Mouse (Mus musculus): ENCODE results near the gene Mapre3. TPM values are rescaled to one million over a fixed set of nuclear protein-coding genes. Genes with fewer than 3 reads are reported as not detected.

Gene Mapre3
- polyA plus RNA-seq, 1 experiment from 2014 or later, result 22.7 TPM

DNA sequence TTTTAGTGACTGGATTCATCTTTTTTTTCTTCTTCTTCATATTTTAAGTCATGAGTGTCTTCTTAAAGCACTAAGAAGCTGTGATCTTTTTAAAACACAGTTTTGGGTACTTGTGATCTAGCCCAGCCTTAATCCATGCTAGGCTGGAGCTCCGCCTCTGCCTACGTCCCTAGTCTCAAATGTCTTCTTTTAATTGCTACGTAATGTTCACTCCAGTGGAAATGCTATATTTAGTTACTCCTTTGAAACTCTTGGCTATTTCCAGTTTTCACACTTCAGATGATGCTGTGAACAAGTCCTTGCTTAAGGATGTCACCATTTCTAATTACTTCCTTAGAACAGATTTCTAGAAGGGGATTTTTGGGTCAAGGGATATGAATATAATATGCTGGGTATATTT, 24.4 kb upstream of the Mapre3 start:
- Histone ChIP-seq H3K9ac (replicated peaks; ENCODE audit: low read length) (no peak overlapping the region), H3K4me2 (replicated peaks; ENCODE audit: low read depth, low read length) (no peak overlapping the region), H3K4me3 (ENCODE audit: low read length) (no peak overlapping the region), H3K27me3 (ENCODE audit: insufficient read depth, low read length) (no peaks in the 10 kb centered on the region), H3K36me3 (ENCODE audit: insufficient read depth, low read length) (no peaks in the 10 kb centered on the region), H3K9me3 (ENCODE audit: low read length) (no peaks in the 10 kb centered on the region), H3K4me1 (ENCODE audit: insufficient read depth, low read length) (no peaks in the 10 kb centered on the region), H3K27ac (ENCODE audit: low read length) (no peak overlapping the region)
- WGBS, result 65% methylated on average over 3 of the region's 3 CpGs
- no peak for ATAC-seq (ENCODE audit: low FRiP score, low TSS enrichment)

DNA sequence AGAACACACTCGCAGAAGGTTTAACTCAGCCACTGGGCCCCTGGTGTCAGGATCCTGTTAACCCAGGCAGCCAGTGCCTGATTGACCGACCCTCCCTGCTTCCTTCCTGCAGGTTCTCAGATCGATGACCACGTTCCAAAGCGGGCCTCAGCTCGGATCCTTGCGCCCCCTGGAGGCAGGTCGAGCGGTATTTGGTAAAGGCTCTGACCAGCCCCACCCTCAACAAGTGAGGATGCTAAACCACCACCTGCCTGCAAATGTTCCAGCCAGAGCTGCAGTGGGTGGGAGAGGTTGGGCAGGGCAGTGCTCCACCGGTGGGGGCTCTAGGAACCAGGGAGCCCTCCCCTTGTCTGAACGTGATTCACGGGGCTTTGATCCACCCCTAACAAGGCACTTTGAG, 18.3 kb upstream of the Mapre3 start:
- Histone ChIP-seq H3K4me2 (replicated peaks; ENCODE audit: low read depth, low read length) (no peak overlapping the region), H3K4me1 (ENCODE audit: insufficient read depth, low read length) (no peaks in the 10 kb centered on the region), H3K27me3 (ENCODE audit: insufficient read depth, low read length) (no peaks in the 10 kb centered on the region), H3K27ac (ENCODE audit: low read length) (no peak overlapping the region), H3K4me3 (ENCODE audit: low read length) (no peak overlapping the region), H3K9me3 (ENCODE audit: low read length) (no peaks in the 10 kb centered on the region), H3K9ac (replicated peaks; ENCODE audit: low read length) (no peak overlapping the region), H3K36me3 (ENCODE audit: insufficient read depth, low read length) (no peaks in the 10 kb centered on the region)
- 15% methylated on average over 12 of the region's 12 CpGs for WGBS
- ATAC-seq (ENCODE audit: low FRiP score, low TSS enrichment), result peak; percentile 50; the same call in 1 of the 2 replicates

GRCm38 (mm10) chr5:30797482-30797881, 17.0 kb upstream of the Mapre3 start:
- Histone ChIP-seq H3K4me3 (ENCODE audit: low read length) (no peak overlapping the region), H3K9ac (replicated peaks; ENCODE audit: low read length) (no peak overlapping the region), H3K9me3 (ENCODE audit: low read length) (no peaks in the 10 kb centered on the region), H3K27me3 (ENCODE audit: insufficient read depth, low read length) (no peaks in the 10 kb centered on the region), H3K4me2 (replicated peaks; ENCODE audit: low read depth, low read length) (no peak overlapping the region), H3K36me3 (ENCODE audit: insufficient read depth, low read length) (no peaks in the 10 kb centered on the region), H3K4me1 (ENCODE audit: insufficient read depth, low read length) (no peaks in the 10 kb centered on the region), H3K27ac (ENCODE audit: low read length) (no peak overlapping the region)
- no peak for ATAC-seq (ENCODE audit: low FRiP score, low TSS enrichment)
- 77% methylated on average over 7 of the region's 7 CpGs for WGBS

DNA sequence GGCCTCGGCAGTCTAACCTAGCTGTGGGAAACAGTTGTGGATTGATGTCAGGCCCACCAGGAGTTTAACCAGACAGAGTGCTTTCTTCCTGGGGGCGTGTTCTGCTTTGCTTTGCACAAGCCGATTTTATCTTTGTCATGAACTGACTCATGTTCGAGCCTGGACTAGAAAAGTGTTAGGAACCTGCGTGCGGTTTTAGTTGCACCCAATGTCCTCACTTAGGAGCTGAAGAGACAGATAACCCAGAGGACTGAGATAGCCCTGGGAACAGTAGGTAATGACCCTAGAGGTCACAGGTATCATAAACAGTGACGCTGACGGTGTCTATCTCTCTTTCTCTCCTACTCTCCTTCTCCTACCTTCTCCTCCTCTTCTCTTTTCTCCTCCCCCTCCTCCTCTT, 16.5 kb upstream of the Mapre3 start:
- H3K4me1 ChIP-seq (ENCODE audit: insufficient read depth, low read length), result no peaks in the 10 kb centered on the region
- H3K4me3 ChIP-seq (ENCODE audit: low read length), result no peak overlapping the region
- H3K9me3 ChIP-seq (ENCODE audit: low read length), result no peaks in the 10 kb centered on the region
- H3K27ac ChIP-seq (ENCODE audit: low read length), result no peak overlapping the region
- 80% methylated on average over 8 of the region's 8 CpGs for WGBS
- H3K36me3 ChIP-seq (ENCODE audit: insufficient read depth, low read length), result no peaks in the 10 kb centered on the region
- H3K9ac ChIP-seq (replicated peaks; ENCODE audit: low read length), result no peak overlapping the region
- no peak for ATAC-seq (ENCODE audit: low FRiP score, low TSS enrichment)
- no peak overlapping the region for H3K4me2 ChIP-seq (replicated peaks; ENCODE audit: low read depth, low read length)
- no peaks in the 10 kb centered on the region for H3K27me3 ChIP-seq (ENCODE audit: insufficient read depth, low read length)

GRCm38 (mm10) chr5:30798965-30799364, 15.5 kb upstream of the Mapre3 start:
- Histone ChIP-seq H3K4me2 (replicated peaks; ENCODE audit: low read depth, low read length) (no peak overlapping the region), H3K36me3 (ENCODE audit: insufficient read depth, low read length) (no peaks in the 10 kb centered on the region), H3K4me1 (ENCODE audit: insufficient read depth, low read length) (no peaks in the 10 kb centered on the region), H3K27ac (ENCODE audit: low read length) (no peak overlapping the region), H3K27me3 (ENCODE audit: insufficient read depth, low read length) (no peaks in the 10 kb centered on the region), H3K4me3 (ENCODE audit: low read length) (no peak overlapping the region), H3K9ac (replicated peaks; ENCODE audit: low read length) (no peak overlapping the region), H3K9me3 (ENCODE audit: low read length) (no peaks in the 10 kb centered on the region)
- no peak for ATAC-seq (ENCODE audit: low FRiP score, low TSS enrichment)
- WGBS, result 73% methylated on average over 6 of the region's 6 CpGs

GRCm38 (mm10) chr5:30802724-30803467, 11.5 kb upstream of the Mapre3 start:
- Histone ChIP-seq H3K27ac (ENCODE audit: low read length) (no peak overlapping the region), H3K4me3 (ENCODE audit: low read length) (no peak overlapping the region), H3K9me3 (ENCODE audit: low read length) (no peaks in the 10 kb centered on the region), H3K27me3 (ENCODE audit: insufficient read depth, low read length) (no peaks in the 10 kb centered on the region), H3K9ac (replicated peaks; ENCODE audit: low read length) (no peak overlapping the region), H3K36me3 (ENCODE audit: insufficient read depth, low read length) (no peaks in the 10 kb centered on the region), H3K4me1 (ENCODE audit: insufficient read depth, low read length) (no peaks in the 10 kb centered on the region), H3K4me2 (replicated peaks; ENCODE audit: low read depth, low read length) (no peak overlapping the region)
- WGBS, result 74% methylated on average over 12 of the region's 12 CpGs
- ATAC-seq (ENCODE audit: low FRiP score, low TSS enrichment), result no peak

DNA sequence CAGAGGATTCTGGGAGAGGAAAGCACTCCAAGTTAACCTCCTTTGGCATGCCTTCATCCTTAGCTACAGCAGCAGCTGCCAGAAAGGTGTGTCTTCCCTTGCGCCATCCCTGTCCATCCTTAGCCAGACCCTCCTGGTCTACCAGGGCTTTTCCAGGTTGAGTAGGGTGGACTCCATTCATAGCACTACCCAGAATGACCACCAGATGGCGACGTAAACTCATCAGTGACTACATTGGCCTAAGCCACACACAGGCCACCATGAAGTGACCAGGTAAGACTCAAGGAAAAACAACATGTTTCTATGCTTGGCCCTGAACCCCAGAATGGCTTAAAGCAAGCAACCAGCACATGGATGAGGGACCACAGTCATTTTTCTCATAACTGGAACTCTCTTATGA, 8.3 kb upstream of the Mapre3 start:
- no peak overlapping the region for H3K4me2 ChIP-seq (replicated peaks; ENCODE audit: low read depth, low read length)
- H3K27me3 ChIP-seq (ENCODE audit: insufficient read depth, low read length), result no peaks in the 10 kb centered on the region
- ATAC-seq (ENCODE audit: low FRiP score, low TSS enrichment), result peak; percentile 89
- no peak overlapping the region for H3K27ac ChIP-seq (ENCODE audit: low read length)
- WGBS, result 7% methylated on average over 3 of the region's 3 CpGs
- no peaks in the 10 kb centered on the region for H3K36me3 ChIP-seq (ENCODE audit: insufficient read depth, low read length)
- no peaks in the 10 kb centered on the region for H3K9me3 ChIP-seq (ENCODE audit: low read length)
- no peaks in the 10 kb centered on the region for H3K4me1 ChIP-seq (ENCODE audit: insufficient read depth, low read length)
- H3K4me3 ChIP-seq (ENCODE audit: low read length), result no peak overlapping the region
- H3K9ac ChIP-seq (replicated peaks; ENCODE audit: low read length), result no peak overlapping the region

GRCm38 (mm10) chr5:30815120-30815465, 652 bp downstream of the Mapre3 start:
- no peak overlapping the region for H3K27ac ChIP-seq (ENCODE audit: low read length)
- H3K9me3 ChIP-seq (ENCODE audit: low read length), result no peaks in the 10 kb centered on the region
- peak overlapping the region; percentile 90 for H3K9ac ChIP-seq (replicated peaks; ENCODE audit: low read length)
- 4% methylated on average over 7 of the region's 7 CpGs for WGBS
- H3K4me2 ChIP-seq (replicated peaks; ENCODE audit: low read depth, low read length), result peak overlapping the region; percentile 87
- H3K27me3 ChIP-seq (ENCODE audit: insufficient read depth, low read length), result 0 out of 2 replicates have a peak, but pooled peaks cover 4% of the 10 kb centered on the region
- H3K36me3 ChIP-seq (ENCODE audit: insufficient read depth, low read length), result no peaks in the 10 kb centered on the region
- peak overlapping the region; percentile 85 for H3K4me3 ChIP-seq (ENCODE audit: low read length)
- no peak for ATAC-seq (ENCODE audit: low FRiP score, low TSS enrichment)
- H3K4me1 ChIP-seq (ENCODE audit: insufficient read depth, low read length), result peaks cover 13% of the 10 kb centered on the region

GRCm38 (mm10) chr5:30816261-30816791, 1.9 kb downstream of the Mapre3 start:
- Histone ChIP-seq H3K9me3 (ENCODE audit: low read length) (no peaks in the 10 kb centered on the region), H3K4me2 (replicated peaks; ENCODE audit: low read depth, low read length) (no peak overlapping the region), H3K36me3 (ENCODE audit: insufficient read depth, low read length) (no peaks in the 10 kb centered on the region), H3K4me1 (ENCODE audit: insufficient read depth, low read length) (peaks cover 13% of the 10 kb centered on the region), H3K27me3 (ENCODE audit: insufficient read depth, low read length) (0 out of 2 replicates have a peak, but pooled peaks cover 4% of the 10 kb centered on the region), H3K27ac (ENCODE audit: low read length) (no peak overlapping the region), H3K4me3 (ENCODE audit: low read length) (no peak overlapping the region), H3K9ac (replicated peaks; ENCODE audit: low read length) (no peak overlapping the region)
- WGBS, result 66% methylated on average over 8 of the region's 8 CpGs
- no peak for ATAC-seq (ENCODE audit: low FRiP score, low TSS enrichment)

DNA sequence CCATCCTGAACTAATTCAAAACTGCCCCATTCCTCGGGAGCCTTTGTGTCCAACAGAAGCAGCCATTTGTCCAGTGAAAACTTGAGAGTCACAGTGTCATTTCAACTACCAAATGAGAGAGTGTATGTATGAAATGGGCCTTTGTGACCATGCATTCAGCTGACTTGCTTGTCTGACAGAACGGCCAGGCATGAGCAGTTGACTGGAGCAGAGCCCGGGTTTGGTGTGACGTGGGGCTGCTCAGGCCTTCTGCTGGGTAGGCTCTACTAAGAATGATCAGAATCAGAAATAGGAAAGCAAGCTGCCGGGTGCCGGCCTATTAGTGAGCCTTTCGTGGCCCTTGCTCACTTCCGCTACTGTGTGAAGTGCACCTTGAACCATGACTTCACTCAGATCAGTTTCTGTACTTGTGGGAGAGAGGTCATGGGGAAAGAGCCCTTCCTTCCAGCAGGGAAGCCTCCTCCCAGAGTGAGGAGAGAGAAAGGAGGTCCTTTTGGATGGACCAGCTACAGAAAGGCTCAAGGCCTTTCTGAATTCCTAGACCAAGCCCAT, 4.4 kb downstream of the Mapre3 start:
- no peak for ATAC-seq (ENCODE audit: low FRiP score, low TSS enrichment)
- H3K9ac ChIP-seq (replicated peaks; ENCODE audit: low read length), result no peak overlapping the region
- no peaks in the 10 kb centered on the region for H3K36me3 ChIP-seq (ENCODE audit: insufficient read depth, low read length)
- WGBS, result 82% methylated on average over 8 of the region's 8 CpGs
- H3K27me3 ChIP-seq (ENCODE audit: insufficient read depth, low read length), result no peaks in the 10 kb centered on the region
- H3K4me1 ChIP-seq (ENCODE audit: insufficient read depth, low read length), result peaks cover 13% of the 10 kb centered on the region
- H3K4me3 ChIP-seq (ENCODE audit: low read length), result no peak overlapping the region
- H3K9me3 ChIP-seq (ENCODE audit: low read length), result no peaks in the 10 kb centered on the region
- no peak overlapping the region for H3K27ac ChIP-seq (ENCODE audit: low read length)
- no peak overlapping the region for H3K4me2 ChIP-seq (replicated peaks; ENCODE audit: low read depth, low read length)
